Mouse (Mus musculus) heart, embryonic 14.5 days (tissue): Measurements from ENCODE around the gene Gm16181. TPM values are rescaled to one million over a fixed set of nuclear protein-coding genes. Genes with fewer than 3 reads are reported as not detected.

Experiments used
- ATAC-seq: fragments of 200-750 bp; cut with Nextera tagmentation; 2 replicates; pipeline ENCODE4 v1.8.0; 2017; ENCODE audit warnings: low read depth, moderate TSS enrichment; ENCODE audit not compliant: insufficient number of reproducible peaks, insufficient read depth, low FRiP score
- H3K27ac ChIP-seq, 2 experiments: fragments of 200-500 bp in 1 of 2; fragments of 300-500 bp in 1 of 2; sonication (generic) in 1 of 2; replicated peaks in 1 of 2; 2 replicates each; pipeline ENCODE4 v1.5.1; 2012 to 2014; ENCODE audit warnings: low read depth in 2 of 2, low read length in 2 of 2, control low read depth in 1 of 2, mild to moderate bottlenecking in 1 of 2, mixed read lengths in 1 of 2; ENCODE audit not compliant: control insufficient read depth in 1 of 2, insufficient read depth in 1 of 2
- H3K27me3 ChIP-seq: fragments of 300-500 bp; sonication (generic); 2 replicates; pipeline ENCODE4 v1.6.1; 2014; ENCODE audit warnings: mild to moderate bottlenecking, low read length, control low read depth; ENCODE audit not compliant: control insufficient read depth, insufficient read depth
- H3K36me3 ChIP-seq: fragments of 300-500 bp; sonication (generic); 2 replicates; pipeline ENCODE4 v1.6.1; 2014; ENCODE audit warnings: mild to moderate bottlenecking, control low read depth, low read length, mixed read lengths; ENCODE audit not compliant: control insufficient read depth, insufficient read depth
- H3K4me1 ChIP-seq, 2 experiments: fragments of 200-500 bp in 1 of 2; fragments of 300-500 bp in 1 of 2; sonication (generic) in 1 of 2; 2 replicates each; pipeline ENCODE4 v1.6.1; 2012 to 2014; ENCODE audit warnings: low read length in 2 of 2, control low read depth in 1 of 2, mixed read lengths in 1 of 2; ENCODE audit not compliant: control insufficient read depth in 2 of 2, insufficient read depth in 2 of 2
- H3K4me2 ChIP-seq: fragments of 300-500 bp; sonication (generic); 2 replicates; pipeline ENCODE4 v1.6.1; 2014; ENCODE audit warnings: mild to moderate bottlenecking, low read length
- H3K4me3 ChIP-seq, 2 experiments: fragments of 200-500 bp in 1 of 2; fragments of 300-500 bp in 1 of 2; sonication (generic) in 1 of 2; 2 replicates each; pipeline ENCODE4 v1.5.1; 2012 to 2014; ENCODE audit warnings: low read length in 2 of 2, mild to moderate bottlenecking in 2 of 2, control low read depth in 1 of 2, low read depth in 1 of 2, moderate library complexity in 1 of 2; ENCODE audit not compliant: control insufficient read depth in 1 of 2, insufficient read depth in 1 of 2
- H3K9ac ChIP-seq: fragments of 300-500 bp; sonication (generic); 2 replicates; pipeline ENCODE4 v1.6.1; 2014; ENCODE audit warnings: mild to moderate bottlenecking, low read length
- H3K9me3 ChIP-seq: fragments of 300-500 bp; sonication (generic); 2 replicates; pipeline ENCODE4 v1.6.1; 2016; ENCODE audit warnings: low read length, control low read depth; ENCODE audit not compliant: control insufficient read depth
- WGBS: fragments of 180-500 bp; shearing (Covaris S2); extraction: QIAGEN DNeasy Blood & Tissue Kit; methylation state at CpG from one replicate; pipeline ENCODE4 v1.1.7; 2014; 5-methylcytosine and 5-hydroxymethylcytosine counted together
- polyA plus RNA-seq: library from polyadenylated mRNA; unstranded; fragments of >200 nt; fragmentation: Nextera tagmentation; extraction: Ambion mirVana; gene quantifications from 2 replicates; pipeline ENCODE4 v1.2.1, GENCODE M21; 2014

Gene Gm16181
- polyA plus RNA-seq, 1 experiment from 2014 or later, result not detected

GRCm38 (mm10) chr17:35205380-35205769, 15.3 kb upstream of the Gm16181 start:
- no peak overlapping the region for H3K4me3 ChIP-seq
- H3K9ac ChIP-seq, result no peak overlapping the region
- peaks cover 0 to 3% of the 10 kb centered on the region in 2 experiments; a peak in 2 of 4 replicates for H3K4me1 ChIP-seq
- no peak overlapping the region for H3K27ac ChIP-seq
- no peak for ATAC-seq
- H3K4me2 ChIP-seq, result no peak overlapping the region
- peaks cover 50% of the 10 kb centered on the region for H3K27me3 ChIP-seq
- H3K9me3 ChIP-seq, result no peaks in the 10 kb centered on the region
- 44% methylated on average over 10 of the region's 10 CpGs for WGBS
- no peaks in the 10 kb centered on the region for H3K36me3 ChIP-seq

- ATAC-seq, result no peak
- H3K27me3 ChIP-seq, result peaks cover 8% of the 10 kb centered on the region
- no peak overlapping the region for H3K9ac ChIP-seq
- no peaks in the 10 kb centered on the region for H3K9me3 ChIP-seq
- H3K36me3 ChIP-seq, result no peaks in the 10 kb centered on the region
- WGBS, result 70% methylated on average over 12 of the region's 12 CpGs
- peaks cover 0 to 3% of the 10 kb centered on the region in 2 experiments; a peak in 1 of 4 replicates for H3K4me1 ChIP-seq
- no peak overlapping the region for H3K27ac ChIP-seq
- H3K4me3 ChIP-seq, result no peak overlapping the region
- no peak overlapping the region for H3K4me2 ChIP-seq
Observed at GRCm38 (mm10) chr17:35209785-35210535, 10.7 kb upstream of the Gm16181 start.

GRCm38 (mm10) chr17:35210593-35210992, 10.0 kb upstream of the Gm16181 start:
- WGBS, result 64% methylated on average over 3 of the region's 3 CpGs
- no peak for ATAC-seq
- peaks cover 0 to 3% of the 10 kb centered on the region in 2 experiments; a peak in 1 of 4 replicates for H3K4me1 ChIP-seq
- no peak overlapping the region for H3K4me3 ChIP-seq
- H3K9ac ChIP-seq, result no peak overlapping the region
- no peak overlapping the region for H3K27ac ChIP-seq
- H3K9me3 ChIP-seq, result no peaks in the 10 kb centered on the region
- no peaks in the 10 kb centered on the region for H3K36me3 ChIP-seq
- 0 out of 2 replicates have a peak, but pooled peaks cover 3% of the 10 kb centered on the region for H3K27me3 ChIP-seq
- H3K4me2 ChIP-seq, result no peak overlapping the region

GRCm38 (mm10) chr17:35213071-35213470, 7.6 kb upstream of the Gm16181 start:
- Histone ChIP-seq H3K4me3 (no peak overlapping the region), H3K4me2 (no peak overlapping the region), H3K36me3 (no peaks in the 10 kb centered on the region), H3K9ac (no peak overlapping the region), H3K4me1 (peaks cover under 1 to 4% of the 10 kb centered on the region in 2 experiments; a peak in 1 of 4 replicates), H3K27ac (no peak overlapping the region), H3K27me3 (no peaks in the 10 kb centered on the region), H3K9me3 (no peaks in the 10 kb centered on the region)
- ATAC-seq, result no peak
- WGBS, result 90% methylated on average over 5 of the region's 5 CpGs

GRCm38 (mm10) chr17:35218516-35219193, 2.0 kb upstream of the Gm16181 start:
- Histone ChIP-seq H3K27me3 (no peaks in the 10 kb centered on the region), H3K9ac (no peak overlapping the region), H3K9me3 (no peaks in the 10 kb centered on the region), H3K4me2 (no peak overlapping the region), H3K36me3 (peaks cover 36% of the 10 kb centered on the region), H3K4me1 (peaks cover 12 to 20% of the 10 kb centered on the region in 2 experiments), H3K4me3 (no peak overlapping the region), H3K27ac (peak overlapping the region; percentile 50 to 72)
- ATAC-seq, result peak; percentile 52; the same call in 1 of the 2 replicates
- WGBS, result 73% methylated on average over 18 of the region's 18 CpGs

- H3K9me3 ChIP-seq, result no peaks in the 10 kb centered on the region
- peaks cover 36% of the 10 kb centered on the region for H3K36me3 ChIP-seq
- WGBS, result 58% methylated on average over 6 of the region's 6 CpGs
- H3K27me3 ChIP-seq, result no peaks in the 10 kb centered on the region
- 0 out of 2 replicates have a peak, but pooled peaks have one; percentile 1 for ATAC-seq
- H3K4me2 ChIP-seq, result no peak overlapping the region
- no peak overlapping the region for H3K4me3 ChIP-seq
- no peak overlapping the region for H3K9ac ChIP-seq
- peak overlapping the region in 1 of 2 experiments; percentile 72; a peak in 2 of 4 replicates for H3K27ac ChIP-seq
- peaks cover 10 to 20% of the 10 kb centered on the region in 2 experiments for H3K4me1 ChIP-seq
Observed at GRCm38 (mm10) chr17:35219601-35220041, 1.0 kb upstream of the Gm16181 start.

GRCm38 (mm10) chr17:35222299-35222698, 1.7 kb downstream of the Gm16181 start:
- no peaks in the 10 kb centered on the region for H3K27me3 ChIP-seq
- peaks cover 49% of the 10 kb centered on the region for H3K36me3 ChIP-seq
- H3K4me2 ChIP-seq, result no peak overlapping the region
- H3K9me3 ChIP-seq, result no peaks in the 10 kb centered on the region
- peak overlapping the region; percentile 16 to 46; a peak in 2 of 4 replicates for H3K27ac ChIP-seq
- peaks cover 9 to 20% of the 10 kb centered on the region in 2 experiments for H3K4me1 ChIP-seq
- H3K9ac ChIP-seq, result 0 out of 2 replicates have a peak overlapping the region, but pooled peaks have one; percentile 21
- WGBS, result 55% methylated on average over 6 of the region's 6 CpGs
- H3K4me3 ChIP-seq, result no peak overlapping the region
- no peak for ATAC-seq
